Mouse (Mus musculus): ENCODE data around the gene Slc17a9.

DNA sequence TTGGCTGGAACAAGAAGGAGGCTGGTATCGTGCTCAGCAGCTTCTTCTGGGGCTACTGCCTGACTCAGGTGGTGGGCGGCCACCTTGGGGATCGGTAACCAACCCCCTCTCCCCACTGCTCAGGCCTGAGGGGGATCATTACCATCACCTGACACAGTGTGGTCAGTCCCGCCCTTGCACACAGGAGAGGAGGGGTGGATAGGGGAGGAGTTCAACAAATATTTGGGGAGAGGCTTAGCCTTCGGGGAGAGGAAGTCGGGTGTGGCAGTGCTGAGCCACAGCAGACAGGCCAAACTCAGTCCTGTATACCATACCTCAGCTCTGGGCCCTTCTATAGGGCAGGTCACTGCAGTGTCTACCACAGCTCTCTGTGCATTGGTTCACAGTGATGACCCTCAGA lies 6.9 kb downstream of the Slc17a9 start:
- TF ChIP-seq CTCF (IDR thresholded peaks at IDR 0.05; ENCODE audit: low read depth, low read length) (no peak), POLR2A (IDR thresholded peaks at IDR 0.05; ENCODE audit: borderline replicate concordance, low read depth, low read length) (no peak)
